Mouse (Mus musculus) frontal cortex, postnatal 10 days (tissue): ENCODE data around the gene Serp2.
A peak's percentile ranks its signal among the peaks of the same experiment; 100 is the strongest.

Experiments
- DNase-seq, 2 experiments: peaks; one replicate each; pipeline ENCODE4 v3.0.0; 2022; ENCODE audit warnings: low spot score in 2 of 2, mixed read lengths in 1 of 2

Serp2 gene

GRCm38 (mm10) chr14:76556852-76557208 lies at the start of gene Serp2:
TSS of gene Serp2 (minus strand) at chr14:76556889.
- no peak for DNase-seq

- DNase-seq, result no peak
Observed at GRCm38 (mm10) chr14:76605931-76606534, 49.3 kb upstream of the Serp2 start.

GRCm38 (mm10) chr14:76604012-76604411 lies 47.3 kb upstream of the Serp2 start:
- no peak for DNase-seq

GRCm38 (mm10) chr14:76601654-76602053 lies 45.0 kb upstream of the Serp2 start:
- no peak for DNase-seq

GRCm38 (mm10) chr14:76600391-76600790 lies 43.7 kb upstream of the Serp2 start:
- no peak for DNase-seq

GRCm38 (mm10) chr14:76599706-76600105 lies 43.0 kb upstream of the Serp2 start:
- no peak for DNase-seq

GRCm38 (mm10) chr14:76598518-76599216 lies 42.0 kb upstream of the Serp2 start:
- peak in 1 of 2 experiments; percentile 31 for DNase-seq

- DNase-seq, result no peak
Observed at GRCm38 (mm10) chr14:76597751-76598150, 41.1 kb upstream of the Serp2 start.

GRCm38 (mm10) chr14:76595048-76595859 lies 38.6 kb upstream of the Serp2 start:
- DNase-seq, result no peak

GRCm38 (mm10) chr14:76594351-76594885 lies 37.7 kb upstream of the Serp2 start:
- DNase-seq, result no peak

GRCm38 (mm10) chr14:76593630-76594193 lies 37.0 kb upstream of the Serp2 start:
- DNase-seq, result no peak

- DNase-seq, result no peak
Observed at GRCm38 (mm10) chr14:76592721-76593120, 36.0 kb upstream of the Serp2 start.

- DNase-seq, result no peak
Observed at GRCm38 (mm10) chr14:76592090-76592489, 35.4 kb upstream of the Serp2 start.

GRCm38 (mm10) chr14:76590134-76590533 lies 33.4 kb upstream of the Serp2 start:
- no peak for DNase-seq

GRCm38 (mm10) chr14:76589671-76590070 lies 33.0 kb upstream of the Serp2 start:
- DNase-seq, result no peak

GRCm38 (mm10) chr14:76585831-76586405 lies 29.2 kb upstream of the Serp2 start:
- DNase-seq, result no peak

- DNase-seq, result no peak
Observed at GRCm38 (mm10) chr14:76583985-76584384, 27.3 kb upstream of the Serp2 start.

GRCm38 (mm10) chr14:76581974-76582922 lies 25.6 kb upstream of the Serp2 start:
- DNase-seq, result no peak

GRCm38 (mm10) chr14:76579660-76580061 lies 23.0 kb upstream of the Serp2 start:
- DNase-seq, result no peak

- DNase-seq, result no peak
Observed at GRCm38 (mm10) chr14:76577840-76578239, 21.2 kb upstream of the Serp2 start.

- no peak for DNase-seq
Observed at GRCm38 (mm10) chr14:76570292-76570691, 13.6 kb upstream of the Serp2 start.
